Mouse (Mus musculus) kidney, postnatal 25 days (tissue): ENCODE data around the gene Tcte2.
A peak's percentile ranks its signal among the peaks of the same experiment; 100 is the strongest.
"Not testable (repeated sequence)": the region's sequence is repeated elsewhere in the genome, so short reads cannot be mapped to it uniquely, and the experiment has no call there.

Source experiments
- DNase-seq, 2 experiments: peaks; one replicate each; pipeline ENCODE4 v3.0.0; 2021; ENCODE audit warnings: mixed read lengths in 2 of 2

The Tcte2 gene

GRCm38 (mm10) chr17:13761179-13761913, at the start of gene Tcte2:
Gene Tcte2 (minus strand): TSS chr17:13761825.
- DNase-seq: peak; percentile 48 to 80

DNA sequence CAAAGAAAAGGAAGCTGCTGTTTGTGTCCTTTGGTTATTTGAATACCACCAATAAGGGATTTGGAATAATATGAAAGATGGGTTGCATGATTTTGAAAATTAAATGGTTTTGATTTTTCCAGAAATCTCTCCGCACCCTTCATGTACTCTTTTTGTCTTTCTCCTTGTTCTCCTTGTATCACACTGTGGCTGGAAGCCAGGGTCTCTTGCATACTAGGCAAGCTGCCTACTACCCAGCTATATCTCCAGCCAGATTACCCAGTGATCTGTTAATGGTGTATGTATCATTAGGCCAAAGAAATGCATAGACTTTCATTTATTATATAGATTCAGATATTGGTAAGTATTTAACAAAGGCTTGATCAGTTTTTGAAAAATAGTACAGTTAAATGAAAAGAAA, 44.4 kb upstream of the Tcte2 start:
- DNase-seq: no peak

GRCm38 (mm10) chr17:13802836-13803408, 41.3 kb upstream of the Tcte2 start:
- DNase-seq: no peak

DNA sequence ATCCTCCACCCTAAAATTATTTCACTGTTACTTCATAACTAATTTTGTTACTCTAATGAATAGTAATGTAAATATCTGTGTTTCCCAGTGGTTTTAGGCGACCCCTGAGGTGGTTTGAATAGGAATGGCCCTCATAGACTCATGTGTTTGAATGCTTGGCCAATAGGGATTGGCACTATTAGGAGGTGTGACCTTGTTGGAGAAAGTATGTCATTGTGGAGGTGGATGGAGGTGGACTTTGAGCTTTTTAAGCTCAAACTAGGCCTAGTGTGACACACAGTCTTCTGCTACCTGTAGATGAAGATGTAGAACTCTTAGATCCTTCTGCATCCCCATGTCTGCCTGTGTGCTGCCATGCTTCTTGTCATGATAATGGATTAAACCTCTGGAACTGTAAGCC, 36.1 kb upstream of the Tcte2 start:
- DNase-seq: no peak

DNA sequence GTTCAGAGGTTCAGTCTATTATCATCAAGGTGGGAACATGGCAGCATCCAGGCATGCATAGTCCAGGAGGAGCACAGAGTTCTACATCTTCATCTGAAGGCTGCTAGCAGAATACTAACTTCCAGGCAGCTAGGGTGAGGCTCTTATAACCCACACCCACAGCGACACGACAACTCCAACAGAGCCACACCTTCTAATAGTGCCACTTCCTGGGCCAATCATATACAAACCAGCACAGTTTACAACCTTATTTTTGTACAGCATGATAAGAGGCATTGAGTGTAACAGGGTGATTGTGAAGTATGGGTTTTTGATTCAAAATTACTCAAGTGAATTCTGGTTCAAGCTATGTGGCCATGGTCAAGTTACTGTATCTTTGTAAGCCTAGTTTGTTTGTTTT, 28.4 kb upstream of the Tcte2 start:
- DNase-seq: not testable (repeated sequence)

- no peak for DNase-seq
Measured at GRCm38 (mm10) chr17:13783469-13783868, 21.8 kb upstream of the Tcte2 start.

GRCm38 (mm10) chr17:13781948-13782347, 20.3 kb upstream of the Tcte2 start:
- DNase-seq: no peak

- no peak for DNase-seq
Measured at GRCm38 (mm10) chr17:13778865-13779264, 17.2 kb upstream of the Tcte2 start.

GRCm38 (mm10) chr17:13777676-13778075, 16.1 kb upstream of the Tcte2 start:
- DNase-seq: no peak

GRCm38 (mm10) chr17:13769256-13769655, 7.6 kb upstream of the Tcte2 start:
- peak in 1 of 2 experiments; percentile 48 for DNase-seq

DNA sequence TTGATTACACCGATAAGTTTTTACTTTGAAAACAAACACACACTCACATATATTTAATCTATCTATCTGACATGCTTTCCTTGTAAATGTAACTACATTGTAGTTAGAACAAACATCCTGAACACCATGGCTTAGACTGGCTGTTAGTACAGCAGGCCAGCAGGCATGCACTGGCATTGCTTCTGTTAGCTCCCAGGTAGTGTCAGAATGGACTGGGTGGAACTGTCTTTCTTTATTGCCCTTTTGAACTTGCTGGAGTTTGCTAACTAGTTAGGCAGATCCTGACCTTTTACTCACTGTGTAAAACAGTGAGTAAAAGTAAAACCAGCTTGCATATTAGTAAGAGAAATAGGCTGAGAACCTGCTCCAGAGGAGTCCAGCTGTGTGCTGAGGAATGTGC, 6.9 kb upstream of the Tcte2 start:
- DNase-seq: peak in 1 of 2 experiments; percentile 51

DNA sequence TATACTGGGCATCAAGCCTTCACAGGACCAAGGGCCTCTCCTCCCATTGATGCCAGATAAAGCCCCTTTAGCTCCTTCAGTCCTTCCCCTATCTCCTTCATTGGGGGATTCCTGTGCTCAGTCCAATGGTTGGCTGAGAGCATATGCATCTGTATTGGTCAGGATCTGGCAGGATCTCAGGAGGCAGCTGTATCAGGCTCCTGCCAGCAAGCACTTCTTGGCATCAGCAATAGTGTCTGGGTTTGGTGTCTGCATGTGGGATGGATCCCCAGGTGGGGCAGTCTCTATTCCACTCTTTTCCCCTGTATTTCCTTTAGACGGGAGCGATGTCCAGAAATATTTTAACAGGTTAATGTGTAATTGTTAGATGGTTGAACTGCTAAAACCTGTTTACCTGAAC, 3.3 kb upstream of the Tcte2 start:
- DNase-seq: not testable (repeated sequence)

DNA sequence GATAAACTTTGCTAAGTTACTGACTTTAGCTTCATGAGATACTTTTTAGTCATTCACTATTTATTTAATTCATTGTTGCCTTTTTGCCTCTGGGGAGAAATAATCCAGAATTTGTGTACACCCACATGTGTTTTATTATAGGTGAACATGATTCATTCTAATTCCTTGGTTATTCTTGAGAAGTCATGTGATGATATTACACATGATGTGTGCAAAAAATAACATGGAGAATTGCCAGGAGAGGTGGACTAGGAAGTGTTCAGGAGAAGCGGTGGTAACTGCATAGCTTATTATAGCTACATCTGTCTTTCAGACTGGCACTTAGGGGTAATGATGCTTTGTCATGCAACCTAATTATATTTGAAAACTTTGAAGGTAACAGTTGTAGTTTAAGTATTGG, 2.2 kb upstream of the Tcte2 start:
- DNase-seq: no peak

- peak in 1 of 2 experiments; percentile 71 for DNase-seq
Measured at GRCm38 (mm10) chr17:13760675-13761178, 898 bp downstream of the Tcte2 start.

DNA sequence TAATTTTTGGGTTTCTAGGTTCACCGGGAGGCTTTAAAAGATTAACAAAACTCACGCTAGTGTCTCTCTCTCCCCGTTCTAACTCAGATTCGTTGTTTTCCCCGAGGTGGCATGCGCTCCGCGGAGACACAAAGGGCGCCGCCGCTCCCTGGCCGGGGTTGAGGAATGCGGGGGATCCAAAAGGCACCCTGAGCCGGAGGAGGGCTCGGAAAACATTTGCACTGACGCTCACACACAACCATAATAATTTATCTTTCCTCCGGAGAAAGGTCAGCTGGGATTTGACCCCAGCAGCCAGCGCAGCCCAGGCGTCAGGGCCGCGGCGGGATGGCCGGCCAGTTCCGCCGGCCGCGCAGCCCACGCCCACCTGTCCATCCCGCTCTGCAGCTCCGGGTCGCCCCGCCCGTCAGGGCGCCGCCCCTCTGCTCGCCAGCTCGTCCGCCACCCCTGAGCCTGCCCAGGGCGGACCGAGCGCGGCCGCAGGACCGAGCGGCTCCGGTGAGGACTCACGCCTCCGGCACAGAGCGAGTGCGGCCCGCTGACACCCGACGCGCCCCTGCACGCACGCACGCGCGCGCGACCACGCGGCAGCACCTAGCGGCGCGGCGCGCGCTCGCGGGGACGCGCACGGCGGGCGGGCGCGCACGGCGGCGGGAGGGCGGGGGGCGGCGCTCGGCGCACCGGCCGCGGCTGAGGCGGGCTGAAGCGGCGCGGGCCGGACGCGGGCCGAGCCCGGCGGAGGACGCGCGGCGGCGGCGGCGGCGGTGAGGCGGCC, 1.6 kb downstream of the Tcte2 start, which contains the start of gene Afdn:
TSS of gene Afdn (plus strand) at position 687 of the 775 bp plus-strand sequence.
- peak; percentile 82 to 96 for DNase-seq

DNA sequence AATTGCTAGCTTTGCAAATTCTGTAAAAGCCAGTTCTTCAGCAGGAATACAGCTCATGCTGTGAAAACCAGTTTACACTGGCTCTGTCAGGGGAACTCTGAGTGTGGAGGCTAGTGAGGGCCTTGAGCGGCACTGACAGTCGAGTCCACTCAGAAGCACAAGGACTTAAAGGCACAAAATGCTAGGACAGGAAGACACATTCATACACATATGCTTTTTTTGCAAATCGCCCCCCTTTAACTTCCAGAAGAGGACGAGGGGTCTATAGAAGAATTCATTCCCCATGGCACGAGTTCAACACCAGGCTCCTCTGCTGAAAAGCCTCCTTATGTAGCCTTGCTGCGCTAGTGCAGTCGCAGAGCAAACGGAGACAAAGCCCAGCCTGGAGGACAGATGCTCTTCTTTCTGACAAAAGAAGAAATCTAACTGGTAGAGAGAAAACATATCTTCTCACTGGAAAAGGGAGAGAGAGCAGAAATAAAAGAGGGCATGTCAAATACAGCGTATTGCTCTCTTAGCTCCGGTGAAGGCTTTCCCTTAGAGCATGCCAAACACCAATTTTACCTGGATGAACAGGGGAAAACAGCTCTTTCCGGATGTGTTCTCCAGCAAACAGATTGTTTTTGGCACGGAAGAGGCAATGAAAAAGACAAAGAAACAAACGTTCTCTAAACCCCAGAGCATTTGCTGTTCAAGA, 2.3 kb downstream of the Tcte2 start:
- DNase-seq: peak; percentile 55 to 77

- no peak for DNase-seq
Measured at GRCm38 (mm10) chr17:13758586-13758985, 3.0 kb downstream of the Tcte2 start.

GRCm38 (mm10) chr17:13754940-13755339, 6.7 kb downstream of the Tcte2 start:
- no peak for DNase-seq

DNA sequence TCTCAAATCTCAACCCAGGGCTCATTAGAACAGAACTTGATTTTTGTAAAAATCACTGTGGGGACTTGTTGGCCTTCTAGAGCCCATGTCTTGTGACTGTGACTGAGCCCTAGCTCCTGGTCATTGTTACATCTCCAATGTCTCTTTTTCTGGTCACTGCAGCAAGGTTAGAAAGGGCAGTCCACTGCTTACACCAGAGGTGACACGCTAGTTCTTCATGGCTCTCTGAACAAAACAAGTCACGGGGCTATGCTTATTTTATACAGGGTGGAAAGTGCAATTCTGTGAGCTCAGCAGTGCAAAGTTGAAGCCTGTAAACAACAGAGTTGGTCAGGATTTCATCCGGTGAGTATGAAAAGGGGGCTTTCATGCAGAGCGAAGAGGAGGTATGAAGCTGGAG, 7.7 kb downstream of the Tcte2 start:
- DNase-seq: no peak

DNA sequence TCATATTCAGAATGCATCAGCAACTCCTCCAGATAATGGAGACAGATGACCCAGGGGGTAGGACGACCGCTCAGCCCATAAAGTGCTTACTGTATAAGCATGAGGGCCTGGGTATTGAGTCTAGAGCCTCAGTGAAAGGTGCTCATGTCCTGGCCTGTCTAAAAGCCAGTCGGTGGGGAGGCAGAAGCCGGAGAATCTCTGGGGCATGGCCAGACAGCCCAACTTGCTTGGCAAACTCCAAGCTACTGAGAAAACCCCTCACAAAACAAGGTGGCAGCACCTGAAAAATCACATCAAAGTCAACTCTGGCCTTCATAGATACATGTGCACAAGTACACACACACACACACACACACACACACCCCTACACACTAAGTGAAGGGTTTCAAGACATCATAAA, 12.6 kb downstream of the Tcte2 start:
- DNase-seq: no peak

GRCm38 (mm10) chr17:13747681-13748080, 13.9 kb downstream of the Tcte2 start:
- no peak for DNase-seq

GRCm38 (mm10) chr17:13746330-13746729, 15.3 kb downstream of the Tcte2 start:
- no peak for DNase-seq

- DNase-seq: peak in 1 of 2 experiments; percentile 53
Measured at GRCm38 (mm10) chr17:13745373-13745772, 16.3 kb downstream of the Tcte2 start.
